Mouse (Mus musculus) brown adipose tissue, adult 24 weeks (tissue): ENCODE measurements at regions not wholly inside any gene's neighbourhood (a gene's known extent, or its start where the extent isn't known, plus 50 kb on each side); places are given as distances from the start of the nearest gene placed in this dataset.

Source experiments
- H3K27ac ChIP-seq: fragments of 200-500 bp; replicated peaks from 2 replicates; pipeline ENCODE4 v1.5.1; 2012; ENCODE audit warnings: low read depth, mild to moderate bottlenecking, low read length
- H3K4me1 ChIP-seq: fragments of 200-500 bp; 2 replicates; pipeline ENCODE4 v1.6.1; 2012; ENCODE audit warnings: low read length, mixed read lengths; ENCODE audit not compliant: control insufficient read depth, insufficient read depth, insufficient read length
- H3K4me3 ChIP-seq: fragments of 200-500 bp; 2 replicates; pipeline ENCODE4 v1.5.1; 2012; ENCODE audit warnings: low read depth, mild to moderate bottlenecking, low read length, moderate library complexity; ENCODE audit not compliant: insufficient read depth

DNA sequence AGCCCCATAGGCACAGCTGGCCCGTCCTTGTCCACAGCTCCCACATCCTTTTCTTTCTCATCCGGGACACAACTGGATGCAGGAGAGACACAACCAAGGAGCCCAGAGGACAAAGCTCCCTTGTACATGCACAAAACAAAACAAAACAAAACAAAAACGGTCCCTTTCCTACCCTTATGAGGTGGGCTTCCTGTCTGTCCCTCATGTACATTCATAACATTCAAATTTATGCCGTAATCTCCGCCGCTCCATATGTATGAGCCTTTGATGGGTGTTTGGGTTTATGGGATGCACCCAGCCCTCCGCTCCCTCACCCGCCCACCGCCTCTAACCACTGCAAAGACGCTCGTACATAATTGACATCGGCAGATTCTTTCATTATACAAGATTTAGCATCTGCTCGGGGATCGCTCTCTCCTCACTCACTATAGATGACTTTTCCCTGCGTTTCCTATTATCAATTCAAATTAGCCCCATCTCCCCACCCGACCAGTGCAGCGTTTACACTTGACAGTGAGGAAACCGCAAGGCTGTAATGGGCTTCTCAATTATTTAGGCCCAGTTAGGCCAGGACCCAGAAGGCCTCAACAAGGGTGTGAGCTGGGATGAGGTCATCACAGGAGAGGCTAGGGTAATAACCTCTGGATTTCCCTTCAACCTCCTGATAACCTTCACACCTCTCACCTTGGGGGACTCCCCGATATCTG lies 51.5 kb upstream of the Btrc start:
- no peaks in the 10 kb centered on the region for H3K4me1 ChIP-seq
- no peak overlapping the region for H3K4me3 ChIP-seq
- no peak overlapping the region for H3K27ac ChIP-seq

DNA sequence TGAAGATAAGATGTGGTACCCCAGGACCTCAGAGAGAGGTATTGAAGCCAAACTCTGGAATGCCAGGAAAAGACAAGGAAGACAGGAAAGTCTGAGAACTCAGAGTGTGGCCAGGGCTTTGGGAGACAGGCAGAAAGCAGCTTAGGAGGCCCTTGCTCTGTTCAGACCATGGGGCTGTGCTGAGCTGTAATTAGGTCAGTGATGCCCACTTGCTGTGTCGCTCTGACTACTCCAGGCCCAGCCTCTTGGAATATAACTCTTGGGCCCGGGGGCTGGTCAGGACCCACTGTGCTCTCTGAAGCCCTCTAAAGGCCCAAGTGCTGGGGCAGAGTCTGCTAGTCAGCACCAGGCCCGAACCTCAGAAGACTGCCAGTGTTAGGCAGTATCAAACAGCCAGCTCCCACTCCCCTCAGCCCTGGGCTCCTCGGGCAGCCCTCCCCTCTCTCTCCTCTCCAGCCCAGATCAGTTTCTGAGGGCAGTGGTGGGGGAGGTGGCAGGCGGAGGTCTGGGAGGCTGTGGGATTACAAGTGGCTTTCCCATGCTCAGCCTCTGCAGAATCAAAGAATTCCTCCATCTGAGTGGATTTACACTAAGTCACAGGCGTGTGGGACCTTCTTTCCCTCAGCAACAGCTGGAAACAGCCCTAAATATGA lies 50.7 kb upstream of the Btrc start:
- Histone ChIP-seq H3K4me1 (no peaks in the 10 kb centered on the region), H3K4me3 (no peak overlapping the region), H3K27ac (no peak overlapping the region)
